Mouse (Mus musculus) bone marrow, adult 2 months (tissue): ENCODE data around the gene Alk. TPM values are rescaled to one million over a fixed set of nuclear protein-coding genes. Genes with fewer than 3 reads are reported as not detected.

Experiments
- H3K27ac ChIP-seq: fragments of 200-500 bp; 2 replicates; pipeline ENCODE4 v1.5.1; 2012; ENCODE audit warnings: low read depth, mild to moderate bottlenecking, control low read depth, inconsistent platforms, low read length; ENCODE audit not compliant: control insufficient read depth, poor library complexity, insufficient read depth
- H3K4me1 ChIP-seq: fragments of 200-500 bp; 2 replicates; pipeline ENCODE4 v1.6.1; 2011; ENCODE audit warnings: low read length; ENCODE audit not compliant: control insufficient read depth, insufficient read depth
- H3K4me3 ChIP-seq: fragments of 200-500 bp; replicated peaks from 2 replicates; pipeline ENCODE3; 2011; ENCODE audit warnings: mild to moderate bottlenecking, low read depth, low read length, control low read depth; ENCODE audit not compliant: control insufficient read depth
- CTCF ChIP-seq: fragments of 200-500 bp; IDR thresholded peaks from 2 replicates; pipeline ENCODE4 v1.5.1; 2011; ENCODE audit warnings: low read length, control low read depth; ENCODE audit not compliant: control insufficient read depth, insufficient read depth
- POLR2A ChIP-seq: fragments of 200-500 bp; IDR thresholded peaks from 2 replicates; pipeline ENCODE4 v1.6.1; 2011; ENCODE audit warnings: low read depth, mild to moderate bottlenecking, control low read depth, low read length, borderline replicate concordance; ENCODE audit not compliant: control insufficient read depth
- WGBS: fragments of 180-500 bp; shearing (Covaris S2); methylation state at CpG from one replicate; pipeline ENCODE4 v1.1.7; 2018; 5-methylcytosine and 5-hydroxymethylcytosine counted together
- polyA plus RNA-seq: library from polyadenylated mRNA; stranded (reverse); fragments of >200 nt; gene quantifications from 2 replicates; pipeline ENCODE4 v1.2.4, GENCODE M21; 2011; ENCODE audit warnings: low replicate concordance; ENCODE audit not compliant: missing spikeins, insufficient read depth, insufficient read length

Gene Alk
- polyA plus RNA-seq, 1 experiment, result not detected

DNA sequence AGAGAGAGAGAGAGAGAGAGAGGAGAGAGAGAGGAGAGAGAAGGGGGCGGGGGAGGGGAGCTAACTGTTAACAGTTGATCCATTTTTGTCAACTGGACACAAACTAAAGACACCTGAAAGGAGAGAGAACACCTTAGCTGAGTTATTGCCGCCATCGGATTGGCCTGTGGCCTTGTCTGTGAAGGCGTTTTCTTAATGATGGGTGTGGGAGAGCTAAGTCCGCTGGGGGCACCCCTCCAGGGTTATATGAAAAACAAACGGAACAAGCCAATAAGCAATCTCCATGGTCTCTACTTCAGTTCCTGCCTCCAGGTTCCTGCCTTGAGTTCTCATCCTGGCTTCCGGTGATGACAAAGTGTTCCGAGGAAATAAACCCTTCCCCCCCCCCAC lies 734.2 kb downstream of the Alk start:
- H3K4me1 ChIP-seq, result no peaks in the 10 kb centered on the region; the same call in 1 of the 2 replicates
- TF ChIP-seq CTCF (no peak), POLR2A (no peak)
- H3K4me3 ChIP-seq, result no peak overlapping the region
- 80% methylated on average over 8 of the region's 8 CpGs for WGBS
- no peak overlapping the region for H3K27ac ChIP-seq

DNA sequence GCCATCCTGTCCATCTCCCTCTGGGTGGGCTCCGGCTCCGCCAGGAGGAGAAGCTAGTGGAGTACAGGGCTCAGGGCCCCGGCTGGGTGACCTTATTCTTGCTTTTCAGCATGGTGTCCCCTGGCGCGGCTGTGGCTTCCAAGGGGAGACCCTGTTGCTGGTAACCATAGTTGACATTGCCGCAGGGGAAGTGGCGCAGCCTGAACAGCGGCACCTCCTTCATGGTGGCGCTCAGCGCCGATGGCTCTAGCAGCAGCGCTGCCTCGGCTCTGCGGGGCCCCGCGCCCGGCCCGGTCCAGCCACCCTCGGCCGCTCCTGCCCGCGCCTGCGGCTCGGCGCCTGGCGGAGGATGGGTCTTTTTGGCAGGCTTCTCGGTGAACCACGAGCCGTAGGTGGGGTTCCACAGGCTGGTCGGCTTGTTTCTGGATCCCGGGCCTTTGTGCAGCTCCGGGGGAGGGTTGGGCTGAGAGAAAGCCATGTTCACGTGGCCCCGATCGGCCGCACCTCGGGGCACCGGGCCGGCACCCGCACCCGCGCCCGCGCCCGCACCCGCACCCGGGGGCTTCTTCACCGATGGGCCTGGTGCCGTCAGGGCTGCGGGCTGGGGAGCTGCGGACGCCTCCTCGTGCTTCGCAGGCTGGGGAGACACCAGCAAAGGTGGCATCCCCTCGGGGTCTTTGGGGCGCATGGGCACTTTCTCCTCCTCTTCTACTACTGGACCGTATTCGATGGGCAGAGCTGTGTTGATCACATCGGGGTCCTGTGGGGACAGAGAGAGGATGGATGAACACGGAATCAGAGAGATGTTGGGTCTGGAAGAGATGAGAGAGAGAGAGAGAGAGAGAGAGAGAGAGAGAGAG lies 734.8 kb downstream of the Alk start:
- Histone ChIP-seq H3K27ac (no peak overlapping the region; the same call in 1 of the 2 replicates), H3K4me1 (no peaks in the 10 kb centered on the region; the same call in 1 of the 2 replicates), H3K4me3 (no peak overlapping the region)
- TF ChIP-seq POLR2A (no peak), CTCF (no peak)
- 7% methylated on average over 60 of the region's 60 CpGs for WGBS

DNA sequence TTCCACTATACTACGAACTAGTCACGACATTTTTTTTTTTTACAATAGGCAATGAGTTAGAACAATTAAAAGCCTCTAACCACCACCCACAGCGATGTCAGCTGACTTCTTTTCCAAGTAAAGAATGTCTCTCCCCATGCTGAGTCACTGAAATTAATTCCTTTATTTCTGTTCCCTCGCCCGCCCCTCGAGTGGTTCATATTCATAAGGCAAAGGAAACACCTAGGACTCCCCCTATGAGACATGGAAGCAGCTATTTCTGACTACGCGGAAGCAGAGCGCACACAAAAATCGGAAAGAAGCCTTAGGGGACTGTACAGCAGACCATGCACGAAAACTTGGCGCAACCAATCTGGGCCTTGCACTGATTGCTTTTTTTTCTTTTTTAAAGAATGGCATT lies 735.6 kb downstream of the Alk start:
- no peaks in the 10 kb centered on the region; the same call in 1 of the 2 replicates for H3K4me1 ChIP-seq
- no peak for TF ChIP-seq CTCF
- no peak for TF ChIP-seq POLR2A
- H3K4me3 ChIP-seq, result no peak overlapping the region
- no peak overlapping the region for H3K27ac ChIP-seq
- WGBS, result 80% methylated on average over 12 of the region's 12 CpGs

DNA sequence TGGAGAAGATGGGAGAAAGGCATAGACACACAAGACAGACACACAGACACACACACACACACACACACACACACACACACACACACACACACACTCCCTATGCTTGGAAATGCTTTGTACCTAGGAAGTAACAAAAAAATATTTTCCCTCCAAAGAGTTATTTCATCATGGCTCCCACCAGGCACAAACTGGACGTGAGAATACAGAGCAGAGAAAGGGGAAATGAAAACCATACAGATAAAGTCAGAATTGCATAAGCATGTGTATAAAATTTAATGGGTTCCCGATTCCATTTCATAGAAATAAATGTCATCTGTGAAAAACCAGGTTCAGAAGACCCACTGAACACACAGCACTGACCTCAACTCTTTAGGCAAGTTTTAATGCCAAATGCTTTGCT lies 736.5 kb downstream of the Alk start:
- TF ChIP-seq CTCF, result no peak
- no peak for TF ChIP-seq POLR2A
- Histone ChIP-seq H3K27ac (no peak overlapping the region), H3K4me3 (no peak overlapping the region), H3K4me1 (no peaks in the 10 kb centered on the region; the same call in 1 of the 2 replicates)
- WGBS, result 26% methylated on average over 2 of the region's 2 CpGs

DNA sequence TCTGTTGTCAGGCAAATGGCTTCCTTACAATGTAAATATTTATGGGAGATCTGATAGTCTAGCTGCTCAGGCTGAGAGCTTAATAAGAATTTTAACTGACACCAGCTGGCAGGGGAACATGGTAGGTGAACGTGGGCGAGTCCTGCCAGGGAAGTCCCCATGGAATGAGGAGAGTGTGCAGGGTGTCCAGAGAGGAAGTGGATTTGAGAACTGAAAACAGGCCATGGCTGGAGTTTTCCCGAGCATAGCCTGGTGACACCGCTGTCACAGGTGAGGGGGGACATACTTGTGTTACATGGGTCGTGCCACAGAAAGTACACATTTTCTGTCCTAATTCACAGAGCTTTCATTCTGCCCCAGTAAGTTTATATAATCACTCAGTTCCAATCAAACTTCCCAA lies 739.0 kb downstream of the Alk start:
- no peak overlapping the region for H3K27ac ChIP-seq
- no peak overlapping the region for H3K4me3 ChIP-seq
- no peaks in the 10 kb centered on the region; the same call in 1 of the 2 replicates for H3K4me1 ChIP-seq
- TF ChIP-seq CTCF, result no peak
- TF ChIP-seq POLR2A, result no peak
- 59% methylated on average over 5 of the region's 5 CpGs for WGBS

DNA sequence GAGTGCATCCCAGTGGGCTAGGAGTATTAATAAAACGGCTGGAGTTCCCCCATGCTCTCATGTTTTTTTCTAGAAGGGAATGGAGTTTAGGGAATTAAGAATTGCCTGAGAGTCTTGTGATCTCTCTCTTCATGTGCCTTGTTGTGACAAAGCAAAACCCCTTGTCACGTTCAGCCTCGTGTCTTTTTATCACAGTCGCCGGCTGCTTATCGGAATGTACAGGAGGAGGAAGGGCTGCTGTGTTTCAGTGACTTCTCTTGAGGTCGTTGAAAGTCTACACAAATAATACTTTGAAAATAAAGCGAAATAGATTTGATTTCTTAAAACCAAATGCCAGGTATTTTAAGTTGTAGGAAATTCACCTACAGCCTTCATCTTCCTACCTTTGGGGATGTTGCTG lies 740.4 kb downstream of the Alk start:
- TF ChIP-seq POLR2A, result no peak
- TF ChIP-seq CTCF, result no peak
- H3K27ac ChIP-seq, result no peak overlapping the region
- WGBS, result 80% methylated on average over 8 of the region's 8 CpGs
- no peaks in the 10 kb centered on the region; the same call in 1 of the 2 replicates for H3K4me1 ChIP-seq
- no peak overlapping the region for H3K4me3 ChIP-seq

DNA sequence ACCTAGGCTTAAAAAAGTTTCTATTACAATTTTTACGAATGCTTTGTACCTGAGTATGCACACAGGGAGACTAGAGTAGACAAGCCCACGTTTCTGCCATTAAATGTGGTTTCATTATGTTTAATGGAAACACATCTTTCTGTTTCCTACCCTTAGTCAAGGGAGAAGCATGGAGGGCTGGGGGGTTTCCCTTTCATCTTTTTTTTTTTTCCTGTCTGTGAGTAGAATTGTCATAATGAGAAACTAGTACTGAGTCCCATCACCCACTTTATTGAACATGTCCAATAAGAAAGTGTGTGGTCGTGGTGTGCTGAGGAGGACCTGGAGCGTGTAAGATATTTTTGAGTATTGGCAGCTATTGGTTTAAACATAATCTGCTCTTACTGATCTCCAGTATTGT lies 741.5 kb downstream of the Alk start:
- Histone ChIP-seq H3K4me1 (no peaks in the 10 kb centered on the region; the same call in 1 of the 2 replicates), H3K27ac (no peak overlapping the region), H3K4me3 (no peak overlapping the region)
- no peak for TF ChIP-seq CTCF
- TF ChIP-seq POLR2A, result no peak
- 68% methylated on average over 4 of the region's 4 CpGs for WGBS

DNA sequence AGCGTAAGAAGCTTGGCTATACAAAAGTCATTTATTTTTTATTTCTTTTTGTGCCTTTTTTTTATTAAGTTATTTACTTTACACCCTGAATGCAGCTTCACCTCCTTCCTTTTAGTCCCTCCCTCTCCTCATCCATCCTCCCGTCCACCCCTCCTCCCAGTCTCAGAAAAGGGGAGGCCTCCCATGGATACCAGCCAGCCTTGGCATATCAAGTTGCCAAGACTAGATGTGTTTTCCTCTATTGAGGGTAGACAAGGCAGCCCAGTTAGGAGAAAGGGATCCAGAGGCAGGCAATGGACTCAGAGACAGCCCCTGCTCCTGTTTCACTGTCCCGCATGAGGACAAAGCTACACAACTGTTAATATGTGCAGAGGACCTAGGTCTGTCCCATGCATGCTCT lies 742.2 kb downstream of the Alk start:
- Histone ChIP-seq H3K4me3 (no peak overlapping the region), H3K4me1 (no peaks in the 10 kb centered on the region), H3K27ac (no peak overlapping the region)
- WGBS, result 85% methylated on average over 3 of the region's 3 CpGs
- no peak for TF ChIP-seq POLR2A

DNA sequence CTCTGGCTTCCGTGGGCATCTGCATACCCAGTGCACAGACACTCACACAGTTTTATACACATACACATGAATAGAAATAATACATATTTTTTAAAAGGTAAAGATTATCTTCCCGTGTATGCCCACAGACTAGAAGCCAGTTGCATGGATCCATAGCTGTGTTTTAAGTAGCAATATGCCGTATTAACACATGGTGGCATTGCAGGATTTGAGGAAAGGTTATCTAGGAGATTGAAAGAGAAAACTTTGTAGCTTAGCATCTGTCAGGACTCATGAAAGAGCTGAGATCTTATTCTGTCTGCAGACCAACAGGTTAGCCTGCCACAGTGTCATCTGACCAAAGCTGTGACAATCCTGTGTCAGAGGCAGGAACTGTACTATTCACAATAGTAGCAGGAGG lies 772.5 kb downstream of the Alk start:
- no peak overlapping the region for H3K27ac ChIP-seq
- TF ChIP-seq CTCF (no peak), POLR2A (no peak)
- H3K4me1 ChIP-seq, result no peaks in the 10 kb centered on the region
- 86% methylated on average over 3 of the region's 3 CpGs for WGBS
- no peak overlapping the region for H3K4me3 ChIP-seq
